Comparison of ENCODE assay signal across 14 mouse cellular contexts in genomic region chrX:144301476-144301875, GRCm38 (mm10). TPM values are rescaled to one million over a fixed set of nuclear protein-coding genes. Genes with fewer than 3 reads are reported as not detected.
A peak's percentile ranks its signal among the peaks of the same experiment; 100 is the strongest.
DNase-seq lines count a peak whose midpoint lies in the region; ATAC-seq lines count a peak whose summit lies in the region.
"Had no signal": no experiment of that assay in that cellular context is flagged by ENCODE, and none has a peak within 500 bp of the region (broad histone marks: within the 10 kb centered on the region; RNA-seq: fewer than 3 reads in every experiment).

No protein-coding gene starts in this region.

- no peak overlapping the region for H3K4me2 ChIP-seq in hindbrain, embryonic 15.5 days
- H3K4me2 ChIP-seq in hindbrain, embryonic 13.5 days = no peak overlapping the region
- H3K4me2 ChIP-seq: limb, embryonic 12.5 days had no signal

- no peaks in the 10 kb centered on the region for H3K27me3 ChIP-seq in hindbrain, embryonic 15.5 days
- no peaks in the 10 kb centered on the region for H3K27me3 ChIP-seq in hindbrain, embryonic 13.5 days
- H3K27me3 ChIP-seq: limb, embryonic 12.5 days had no signal

- no peaks in the 10 kb centered on the region for H3K4me1 ChIP-seq in hindbrain, embryonic 15.5 days (replicated peaks)
- no peaks in the 10 kb centered on the region for H3K4me1 ChIP-seq in hindbrain, embryonic 13.5 days (replicated peaks)
- H3K4me1 ChIP-seq: limb, embryonic 12.5 days had no signal

- H3K9me3 ChIP-seq in hindbrain, embryonic 15.5 days = no peaks in the 10 kb centered on the region
- no peaks in the 10 kb centered on the region for H3K9me3 ChIP-seq in hindbrain, embryonic 13.5 days
- H3K9me3 ChIP-seq: limb, embryonic 12.5 days had no signal

- DNase-seq in left cerebral cortex, adult 11 months (ENCODE audit: low spot score) = peak; percentile 10
- DNase-seq in left cerebral cortex, postnatal 36 days (ENCODE audit: low spot score in 2 of 2) = no peak
- DNase-seq in 3T3-L1 (ENCODE audit: low read depth, low spot score) (peak; percentile 51), 416B (ENCODE audit: low read depth) (peak; percentile 37)
- no peak for DNase-seq in adrenal gland, postnatal 36 days
- no peak for DNase-seq in B cell, adult 2 months
- DNase-seq: cerebellum, adult 9-10 months; right cerebral cortex, adult 18-20 months; thymus, postnatal 4 days had no signal

- ATAC-seq in hindbrain, embryonic 15.5 days (ENCODE audit: low FRiP score, low read depth) = peak; percentile 23; the same call in 1 of the 2 replicates
- ATAC-seq in hindbrain, embryonic 13.5 days (ENCODE audit: low FRiP score) = no peak
- ATAC-seq: Patski had no signal

- 60% methylated on average over 2 of the region's 2 CpGs for WGBS in hindbrain, embryonic 15.5 days
- 56% methylated on average over 2 of the region's 2 CpGs for WGBS in hindbrain, embryonic 13.5 days

- intact Hi-C loops in left cerebral cortex, postnatal 36 days (cut with DNase I) = loop anchor here (5.0 kb wide), 1 partner anchor 219 kb away; no protein-coding TSS in a partner anchor

- H3K27ac ChIP-seq in hindbrain, embryonic 15.5 days (replicated peaks) = no peak overlapping the region
- H3K27ac ChIP-seq in hindbrain, embryonic 13.5 days = no peak overlapping the region
- H3K27ac ChIP-seq: limb, embryonic 12.5 days had no signal

- H3K9ac ChIP-seq in hindbrain, embryonic 15.5 days = no peak overlapping the region
- no peak overlapping the region for H3K9ac ChIP-seq in hindbrain, embryonic 13.5 days
- H3K9ac ChIP-seq: limb, embryonic 12.5 days had no signal

- no peak overlapping the region for H3K4me3 ChIP-seq in hindbrain, embryonic 15.5 days
- no peak overlapping the region for H3K4me3 ChIP-seq in hindbrain, embryonic 13.5 days
- H3K4me3 ChIP-seq: erythroblast, embryonic 14.5 days; limb, embryonic 12.5 days had no signal

- H3K36me3 ChIP-seq in hindbrain, embryonic 15.5 days = no peaks in the 10 kb centered on the region
- H3K36me3 ChIP-seq in hindbrain, embryonic 13.5 days = no peaks in the 10 kb centered on the region
- H3K36me3 ChIP-seq: limb, embryonic 12.5 days had no signal

RNA-seq across cellular contexts. Expression of gene Alg13, which starts 16.1 kb away (rescaled TPM):
- polyA plus RNA-seq in hindbrain, embryonic 15.5 days (2015; fragmentation: Nextera tagmentation; extraction: Ambion mirVana) = 10.0 and 12.4 TPM in 2 replicates
- 10.7 and 13.4 TPM in 2 replicates for polyA plus RNA-seq in hindbrain, embryonic 13.5 days (2015; fragmentation: Nextera tagmentation; extraction: Ambion mirVana)
- 10 to 100 TPM; 10.8 to 12.0 TPM for total RNA-seq in left cerebral cortex, postnatal 36 days (2021)
- 10 to 100 TPM; 10.3 to 12.2 TPM for total RNA-seq in adrenal gland, postnatal 36 days (2021)

Comparison
In these comparisons a context has a peak if more than half of its experiments do, and no peak if none do; other contexts are left out.
1. DNase-seq: peak in left cerebral cortex, adult 11 months (single experiment), 3T3-L1 (single experiment) and 416B (single experiment); none in left cerebral cortex, postnatal 36 days (0 of 2), adrenal gland, postnatal 36 days (0 of 2) and B cell, adult 2 months (0 of 2).